Mouse (Mus musculus) embryonic facial prominence, embryonic 12.5 days (tissue): ENCODE measurements at regions not wholly inside any gene's neighbourhood (a gene's known extent, or its start where the extent isn't known, plus 50 kb on each side); places are given as distances from the start of the nearest gene placed in this dataset.

Experiments used
- ATAC-seq: fragments of 200-750 bp; cut with Nextera tagmentation; 2 replicates; pipeline ENCODE4 v1.8.0; 2017; ENCODE audit not compliant: insufficient number of reproducible peaks, insufficient read depth, low FRiP score, low TSS enrichment
- H3K27ac ChIP-seq: fragments of 300-500 bp; sonication (generic); 2 replicates; pipeline ENCODE4 v1.5.1; 2016; ENCODE audit warnings: mild to moderate bottlenecking
- H3K27me3 ChIP-seq: fragments of 300-500 bp; sonication (generic); 2 replicates; pipeline ENCODE4 v1.6.1; 2016; ENCODE audit warnings: mild to moderate bottlenecking, moderate library complexity
- H3K36me3 ChIP-seq: fragments of 300-500 bp; sonication (generic); 2 replicates; pipeline ENCODE4 v1.6.1; 2016; ENCODE audit warnings: mild to moderate bottlenecking
- H3K4me1 ChIP-seq: fragments of 300-500 bp; sonication (generic); 2 replicates; pipeline ENCODE4 v1.6.1; 2016
- H3K4me2 ChIP-seq: fragments of 300-500 bp; sonication (generic); replicated peaks from 2 replicates; pipeline ENCODE4 v1.6.1; 2016; ENCODE audit warnings: mild to moderate bottlenecking, moderate library complexity
- H3K4me3 ChIP-seq: fragments of 300-500 bp; sonication (generic); 2 replicates; pipeline ENCODE4 v1.5.1; 2016; ENCODE audit warnings: mild to moderate bottlenecking
- H3K9ac ChIP-seq: fragments of 300-500 bp; sonication (generic); 2 replicates; pipeline ENCODE4 v1.6.1; 2016; ENCODE audit warnings: mild to moderate bottlenecking, moderate library complexity
- H3K9me3 ChIP-seq: fragments of 300-500 bp; sonication (generic); 2 replicates; pipeline ENCODE4 v1.6.1; 2016; ENCODE audit warnings: mild to moderate bottlenecking, moderate library complexity
- WGBS: fragments of 180-500 bp; shearing (Covaris S2); methylation state at CpG from one replicate; pipeline ENCODE4 v1.1.7; 2016; 5-methylcytosine and 5-hydroxymethylcytosine counted together

- H3K27me3 ChIP-seq: no peaks in the 10 kb centered on the region
- H3K9me3 ChIP-seq: no peaks in the 10 kb centered on the region
- 84% methylated on average over 4 of the region's 4 CpGs for whole genome bisulfite sequencing
- no peak for ATAC-seq
- H3K4me2 ChIP-seq: no peak overlapping the region
- no peaks in the 10 kb centered on the region for H3K4me1 ChIP-seq
- no peak overlapping the region for H3K27ac ChIP-seq
- no peak overlapping the region for H3K9ac ChIP-seq
- no peak overlapping the region for H3K4me3 ChIP-seq
- no peaks in the 10 kb centered on the region for H3K36me3 ChIP-seq
Measured at GRCm38 (mm10) chr1:94208929-94209328, 156.6 kb upstream of the Pdcd1 start.

- Histone ChIP-seq H3K4me3 (no peak overlapping the region), H3K9ac (no peak overlapping the region), H3K4me2 (no peak overlapping the region), H3K9me3 (no peaks in the 10 kb centered on the region), H3K27me3 (no peaks in the 10 kb centered on the region), H3K27ac (no peak overlapping the region), H3K36me3 (no peaks in the 10 kb centered on the region), H3K4me1 (no peaks in the 10 kb centered on the region)
- no peak for ATAC-seq
- WGBS: 85% methylated on average over 7 of the region's 7 CpGs
Measured at GRCm38 (mm10) chr1:94207859-94208258, 155.5 kb upstream of the Pdcd1 start.

GRCm38 (mm10) chr1:94203281-94203680, 150.9 kb upstream of the Pdcd1 start:
- Histone ChIP-seq H3K9ac (no peak overlapping the region), H3K4me2 (no peak overlapping the region), H3K36me3 (no peaks in the 10 kb centered on the region), H3K27ac (no peak overlapping the region), H3K4me1 (no peaks in the 10 kb centered on the region), H3K9me3 (no peaks in the 10 kb centered on the region), H3K27me3 (no peaks in the 10 kb centered on the region), H3K4me3 (no peak overlapping the region)
- no peak for ATAC-seq
- WGBS: 86% methylated on average over 3 of the region's 3 CpGs

- Histone ChIP-seq H3K36me3 (no peaks in the 10 kb centered on the region), H3K4me1 (no peaks in the 10 kb centered on the region), H3K4me2 (no peak overlapping the region), H3K4me3 (no peak overlapping the region), H3K9ac (no peak overlapping the region), H3K9me3 (no peaks in the 10 kb centered on the region), H3K27ac (no peak overlapping the region), H3K27me3 (no peaks in the 10 kb centered on the region)
- WGBS: 92% methylated on average over 2 of the region's 2 CpGs
- ATAC-seq: no peak
Measured at GRCm38 (mm10) chr1:94183876-94184275, 131.5 kb upstream of the Pdcd1 start.

GRCm38 (mm10) chr1:94149958-94150357, 97.6 kb upstream of the Pdcd1 start:
- 74% methylated on average over 4 of the region's 4 CpGs for WGBS

GRCm38 (mm10) chr1:94147015-94147414, 94.7 kb upstream of the Pdcd1 start:
- Histone ChIP-seq H3K4me2 (no peak overlapping the region), H3K36me3 (no peaks in the 10 kb centered on the region), H3K27ac (no peak overlapping the region), H3K4me1 (no peaks in the 10 kb centered on the region), H3K4me3 (no peak overlapping the region), H3K9ac (no peak overlapping the region), H3K27me3 (no peaks in the 10 kb centered on the region), H3K9me3 (no peaks in the 10 kb centered on the region)
- WGBS: 85% methylated on average over 4 of the region's 4 CpGs
- no peak for ATAC-seq

More at GRCm38 (mm10) chr1:94149958-94150357, 97.6 kb upstream of the Pdcd1 start:
- H3K9me3 ChIP-seq: no peaks in the 10 kb centered on the region
- H3K36me3 ChIP-seq: no peaks in the 10 kb centered on the region
- ATAC-seq: no peak
- H3K4me1 ChIP-seq: no peaks in the 10 kb centered on the region
- H3K27ac ChIP-seq: no peak overlapping the region
- no peak overlapping the region for H3K4me3 ChIP-seq
- no peak overlapping the region for H3K4me2 ChIP-seq
- no peak overlapping the region for H3K9ac ChIP-seq
- no peaks in the 10 kb centered on the region for H3K27me3 ChIP-seq

- no peak for ATAC-seq
- no peaks in the 10 kb centered on the region for H3K9me3 ChIP-seq
- WGBS: 75% methylated on average over 3 of the region's 3 CpGs
- H3K9ac ChIP-seq: no peak overlapping the region
- no peak overlapping the region for H3K4me2 ChIP-seq
- no peak overlapping the region for H3K4me3 ChIP-seq
- no peaks in the 10 kb centered on the region for H3K27me3 ChIP-seq
- H3K36me3 ChIP-seq: no peaks in the 10 kb centered on the region
- no peak overlapping the region for H3K27ac ChIP-seq
- H3K4me1 ChIP-seq: no peaks in the 10 kb centered on the region
Measured at GRCm38 (mm10) chr1:94140518-94140917, 88.2 kb upstream of the Pdcd1 start.

GRCm38 (mm10) chr1:94139445-94140062, 87.2 kb upstream of the Pdcd1 start:
- H3K27me3 ChIP-seq: no peaks in the 10 kb centered on the region
- no peaks in the 10 kb centered on the region for H3K9me3 ChIP-seq
- 81% methylated on average over 5 of the region's 5 CpGs for WGBS
- no peak for ATAC-seq
- H3K4me1 ChIP-seq: no peaks in the 10 kb centered on the region
- no peak overlapping the region for H3K4me2 ChIP-seq
- no peak overlapping the region for H3K4me3 ChIP-seq
- no peaks in the 10 kb centered on the region for H3K36me3 ChIP-seq
- no peak overlapping the region for H3K27ac ChIP-seq
- no peak overlapping the region for H3K9ac ChIP-seq

- Histone ChIP-seq H3K9me3 (no peaks in the 10 kb centered on the region), H3K27me3 (no peaks in the 10 kb centered on the region), H3K9ac (no peak overlapping the region), H3K36me3 (no peaks in the 10 kb centered on the region), H3K27ac (no peak overlapping the region), H3K4me1 (no peaks in the 10 kb centered on the region), H3K4me3 (no peak overlapping the region), H3K4me2 (no peak overlapping the region)
- ATAC-seq: no peak
- WGBS: 76% methylated on average over 8 of the region's 8 CpGs
Measured at GRCm38 (mm10) chr1:94136731-94137130, 84.4 kb upstream of the Pdcd1 start.
